Mouse (Mus musculus) frontal cortex, postnatal 36 days (tissue): ENCODE data around the gene Btf3.

Experiments
- DNase-seq, 2 experiments: peaks; one replicate each; pipeline ENCODE4 v3.0.0; 2022; ENCODE audit warnings: low spot score in 2 of 2

The Btf3 gene

GRCm38 (mm10) chr13:98340506-98340905 is 23.7 kb upstream of the Btf3 start:
- DNase-seq: no peak

- no peak for DNase-seq
Observed at GRCm38 (mm10) chr13:98336205-98336604, 19.4 kb upstream of the Btf3 start.

GRCm38 (mm10) chr13:98332106-98332505 is 15.3 kb upstream of the Btf3 start:
- DNase-seq: no peak

DNA sequence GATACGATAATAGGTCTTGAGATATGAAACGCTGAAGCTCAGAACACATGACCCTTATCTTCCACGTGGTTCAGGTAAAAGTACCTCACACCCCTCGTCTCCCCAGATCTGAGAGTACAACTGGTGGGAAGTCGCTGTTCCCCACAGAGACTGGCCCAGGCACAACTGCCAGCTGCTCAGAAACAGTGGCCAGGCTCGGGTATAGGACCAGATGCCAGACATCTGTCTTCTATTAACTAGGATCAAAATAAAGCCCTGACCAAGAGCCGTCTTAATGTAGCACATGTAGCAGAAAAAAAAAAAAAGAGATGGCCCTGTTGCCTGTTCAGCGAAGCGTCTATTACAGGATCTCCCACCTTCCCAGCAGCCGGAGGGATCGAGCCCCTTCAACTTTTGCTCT is 8.2 kb upstream of the Btf3 start:
- DNase-seq: no peak

DNA sequence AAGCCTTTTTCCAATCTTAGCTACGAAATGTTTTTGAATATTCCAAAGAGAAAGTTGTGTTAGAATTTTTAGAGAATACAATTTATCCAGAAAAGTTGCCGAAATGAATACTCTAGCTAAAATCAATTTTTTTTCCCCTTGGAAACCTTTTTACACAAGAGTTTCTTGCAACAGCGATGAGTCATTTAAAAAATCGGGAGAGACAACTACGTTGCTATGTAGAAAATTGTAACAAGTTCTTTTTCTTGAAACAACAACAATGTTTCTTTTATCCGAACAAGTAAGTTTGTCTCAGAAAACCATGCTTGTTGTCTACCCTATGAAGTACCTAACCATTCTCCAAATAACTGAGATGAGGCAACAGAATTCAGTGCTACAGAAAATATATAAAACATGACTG is 1.1 kb upstream of the Btf3 start:
- no peak for DNase-seq

GRCm38 (mm10) chr13:98317246-98317677 is 456 bp upstream of the Btf3 start:
- no peak for DNase-seq

- no peak for DNase-seq
Observed at GRCm38 (mm10) chr13:98316140-98316479, 696 bp downstream of the Btf3 start.

DNA sequence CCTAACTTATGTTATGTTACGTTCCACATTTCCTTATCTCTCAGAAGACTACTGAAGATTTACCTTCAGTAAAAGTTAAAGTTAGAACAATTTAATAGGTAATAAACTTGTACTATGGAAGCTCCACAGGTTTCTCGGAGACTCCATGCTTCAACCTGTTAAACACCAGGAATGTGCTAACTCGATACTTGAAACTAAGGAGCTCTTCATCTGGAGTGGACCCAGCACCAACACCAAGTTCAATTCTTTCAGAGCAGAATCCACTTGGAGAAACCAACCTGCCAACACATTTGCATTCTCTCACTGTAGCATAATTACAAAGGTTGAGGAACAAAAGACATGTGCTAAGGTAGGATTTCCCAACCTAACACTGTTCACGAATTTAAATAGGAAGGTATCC is 1.7 kb downstream of the Btf3 start:
- no peak for DNase-seq

DNA sequence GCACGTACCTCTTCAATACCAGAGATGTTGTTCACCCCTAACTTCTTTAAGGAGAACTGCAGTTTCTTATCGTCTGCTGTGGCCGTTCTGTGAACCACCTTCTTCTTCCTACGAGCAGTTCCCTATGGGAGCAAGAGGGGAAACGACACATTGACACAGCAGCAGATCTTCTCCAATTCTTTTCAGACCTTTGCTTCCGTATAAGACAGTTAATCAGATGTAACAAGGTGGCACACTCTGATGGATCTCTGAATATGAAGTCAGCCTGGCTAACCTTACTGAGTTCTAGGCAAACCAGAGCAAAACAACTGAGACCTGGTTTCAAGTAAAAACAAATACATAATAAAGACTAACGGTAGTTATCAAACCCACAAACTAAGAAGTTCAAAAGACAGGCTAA is 3.2 kb downstream of the Btf3 start:
- no peak for DNase-seq

- no peak for DNase-seq
Observed at GRCm38 (mm10) chr13:98311597-98311996, 5.2 kb downstream of the Btf3 start.

DNA sequence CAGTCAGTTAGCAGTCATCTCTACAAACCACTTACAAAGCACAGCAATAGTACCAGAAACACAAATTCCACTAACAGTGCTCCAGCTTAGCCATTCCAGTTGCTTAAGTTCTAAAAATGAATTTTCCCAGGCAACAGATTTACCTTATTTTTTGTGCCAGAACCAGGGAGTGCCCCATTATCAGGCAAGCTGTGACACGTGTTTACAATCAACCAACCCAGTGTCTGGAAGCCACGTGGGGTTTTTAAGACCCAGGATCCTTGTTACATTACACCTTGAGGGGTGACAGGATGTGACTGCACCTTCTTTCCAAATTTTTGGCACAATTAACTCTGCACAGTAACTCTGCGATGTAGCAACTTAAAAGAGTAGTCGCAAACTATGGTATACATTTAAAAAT is 8.1 kb downstream of the Btf3 start:
- no peak for DNase-seq

- DNase-seq: no peak
Observed at GRCm38 (mm10) chr13:98308004-98308403, 8.8 kb downstream of the Btf3 start.

DNA sequence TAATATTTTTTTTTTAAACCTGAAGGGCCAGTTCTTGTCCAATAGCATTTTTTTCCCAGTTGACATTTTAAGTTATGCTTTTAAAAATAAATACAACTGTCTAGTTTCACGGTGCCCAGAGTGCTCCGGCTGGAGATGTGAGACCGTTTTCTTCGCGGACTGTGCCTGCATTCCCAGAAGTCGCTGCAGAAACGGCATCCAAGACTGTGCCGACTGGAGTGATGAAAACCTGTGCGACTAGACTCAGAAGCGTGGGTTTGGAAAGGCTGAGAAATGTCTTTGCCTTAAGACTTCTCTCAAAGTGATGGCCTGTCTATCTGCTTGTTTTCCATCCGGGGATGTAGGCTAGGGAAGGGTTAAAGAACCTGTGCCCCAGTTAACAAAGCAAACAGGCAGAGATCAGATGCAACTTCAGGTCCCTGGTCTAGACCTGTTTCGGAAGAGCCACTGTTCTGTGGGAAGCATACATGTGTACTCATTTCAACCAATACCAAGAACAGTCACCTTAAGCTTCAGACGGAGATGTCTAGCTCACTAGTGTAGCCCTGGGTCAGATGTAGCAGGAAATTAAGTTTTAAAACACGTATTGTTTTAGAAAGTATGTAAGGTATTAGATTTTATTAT is 9.8 kb downstream of the Btf3 start:
- peak in 1 of 2 experiments; percentile 40 for DNase-seq

GRCm38 (mm10) chr13:98306393-98306792 is 10.4 kb downstream of the Btf3 start:
- no peak for DNase-seq

- DNase-seq: no peak
Observed at GRCm38 (mm10) chr13:98305257-98305656, 11.5 kb downstream of the Btf3 start.

DNA sequence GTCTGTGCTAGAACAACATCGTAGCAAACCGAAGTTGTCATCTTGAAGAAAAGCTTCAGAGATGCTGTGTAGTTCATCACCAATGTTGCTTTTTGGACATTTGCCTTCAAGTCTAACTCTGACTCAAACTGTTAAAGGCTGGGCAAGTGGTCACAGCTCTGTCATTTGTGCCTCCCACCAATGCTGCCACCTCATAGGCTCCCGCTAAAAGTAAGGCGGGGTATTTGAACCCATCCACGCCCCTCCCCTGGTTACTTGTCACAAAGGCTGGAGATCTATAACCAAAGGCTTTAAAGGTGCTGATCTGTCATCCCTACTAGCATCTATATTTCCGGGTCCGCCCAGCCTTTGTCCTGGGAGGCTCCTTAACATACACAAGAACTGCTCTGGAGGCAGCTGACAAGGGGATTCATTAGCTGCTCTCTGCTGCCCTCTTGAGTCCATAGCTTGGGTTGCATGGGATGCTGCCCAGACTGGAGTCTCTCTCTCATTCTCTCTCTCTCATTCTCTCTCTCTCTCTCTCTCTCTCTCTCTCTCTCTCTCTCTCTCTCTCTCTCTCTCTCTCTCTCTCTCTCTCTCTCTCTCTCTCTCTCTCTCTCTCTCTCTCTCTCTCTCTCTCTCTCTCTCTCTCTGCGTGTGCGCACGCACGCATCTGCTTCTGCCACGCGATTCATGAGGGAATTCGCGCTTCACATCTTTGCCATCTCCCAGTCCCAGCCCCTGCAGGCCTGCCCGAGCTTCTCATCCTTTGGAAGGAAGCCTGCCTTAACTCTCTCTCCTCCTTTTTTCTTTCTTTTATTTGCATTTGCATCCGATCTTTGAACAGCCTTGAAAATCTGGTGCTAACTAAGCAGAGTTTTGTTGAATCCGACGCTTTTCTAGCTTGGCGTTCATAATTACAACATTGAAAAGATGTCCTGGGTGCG is 17.7 kb downstream of the Btf3 start:
- DNase-seq: peak; percentile 79 to 80

GRCm38 (mm10) chr13:98297883-98298482 is 18.8 kb downstream of the Btf3 start:
- DNase-seq: no peak

GRCm38 (mm10) chr13:98296072-98296471 is 20.7 kb downstream of the Btf3 start:
- DNase-seq: no peak

DNA sequence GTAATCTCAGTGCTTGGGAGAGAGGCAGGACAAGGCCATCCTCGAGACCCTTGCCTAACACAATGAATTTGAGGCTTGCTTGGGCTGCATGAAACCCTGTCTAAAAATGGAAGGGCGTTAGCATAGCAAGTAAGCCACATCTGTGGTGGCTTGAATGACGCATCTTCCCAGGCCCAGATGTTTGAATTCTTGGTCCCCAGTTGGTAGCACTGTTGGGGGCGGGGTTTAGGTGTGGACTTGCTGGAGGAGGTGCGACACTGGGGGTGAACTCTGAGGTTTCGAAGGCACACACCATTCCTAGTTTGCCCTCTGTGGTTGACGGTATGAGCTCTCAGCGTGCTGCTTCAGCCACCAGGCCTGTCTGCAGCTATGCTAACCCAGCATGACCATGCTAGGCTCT is 25.1 kb downstream of the Btf3 start:
- DNase-seq: no peak

- DNase-seq: no peak
Observed at GRCm38 (mm10) chr13:98290719-98291118, 26.1 kb downstream of the Btf3 start.

DNA sequence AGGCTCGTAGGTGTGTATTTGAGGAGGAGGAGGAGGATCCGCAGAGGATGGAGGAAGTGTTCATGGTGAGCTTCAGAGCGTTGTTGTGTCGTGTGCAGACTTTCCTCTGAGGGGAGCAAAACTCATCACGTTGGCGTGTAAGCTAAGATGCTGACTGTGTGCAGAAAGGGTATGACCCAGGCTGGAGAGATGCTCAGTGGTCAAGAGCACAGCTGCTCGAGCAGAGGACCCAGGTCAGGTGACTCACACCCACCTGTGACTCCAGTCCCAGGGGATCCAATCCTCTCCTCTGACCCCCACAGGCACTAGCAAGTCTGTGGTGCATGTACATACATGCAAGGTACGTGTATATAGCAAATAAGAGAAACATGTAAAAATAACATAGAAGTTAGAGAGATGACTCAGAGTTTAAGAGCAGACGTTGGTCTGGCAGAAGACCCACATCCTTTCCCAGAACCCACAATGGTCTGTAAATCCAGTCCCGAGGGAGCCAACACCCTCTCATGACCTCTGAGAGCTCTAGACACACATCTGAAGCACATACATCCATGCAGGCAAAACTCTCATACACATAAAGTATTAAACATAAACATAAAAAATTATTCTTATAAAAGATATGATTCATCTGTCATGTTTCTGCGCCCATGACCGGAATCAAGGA is 35.7 kb downstream of the Btf3 start:
- no peak for DNase-seq

DNA sequence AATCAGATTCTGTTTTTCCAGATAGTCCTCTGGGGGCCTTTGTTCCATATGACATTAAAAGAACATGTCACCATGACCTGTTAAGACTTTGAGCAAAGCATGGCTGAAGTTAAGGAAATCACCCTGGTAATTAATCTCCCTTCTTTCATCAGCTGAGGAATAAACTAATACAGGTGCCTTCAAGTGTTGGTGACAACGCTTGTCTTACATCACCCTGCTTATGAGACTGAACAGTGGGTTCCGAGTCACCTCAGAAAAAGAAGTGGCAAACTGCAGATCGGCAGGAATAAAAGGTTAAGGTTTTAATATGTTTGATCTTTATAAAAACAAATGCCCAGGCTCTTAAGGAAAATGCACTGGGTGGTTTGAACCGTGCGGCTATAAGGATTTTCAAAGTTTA is 37.1 kb downstream of the Btf3 start, which contains the start of gene Gm21976:
TSS of gene Gm21976 (plus strand) at position 202 of the 400 bp plus-strand sequence.
- no peak for DNase-seq
